Mouse (Mus musculus) liver, postnatal 0 days (tissue): ENCODE measurements around the gene Kcnip1. TPM values are rescaled to one million over a fixed set of nuclear protein-coding genes. Genes with fewer than 3 reads are reported as not detected.

Experiments used
- ATAC-seq: fragments of 200-750 bp; cut with Nextera tagmentation; 2 replicates; pipeline ENCODE4 v1.8.0; 2017; ENCODE audit warnings: mild to moderate bottlenecking, moderate library complexity
- DNase-seq: peaks from one replicate; pipeline ENCODE4 v3.0.0-alpha.2; 2016
- H3K27ac ChIP-seq: fragments of 300-500 bp; sonication (generic); 2 replicates; pipeline ENCODE4 v1.5.1; 2014; ENCODE audit warnings: antibody characterized with exemption, moderate library complexity, mild to moderate bottlenecking, low read depth
- H3K27me3 ChIP-seq: fragments of 300-500 bp; sonication (generic); 2 replicates; pipeline ENCODE4 v1.6.1; 2014; ENCODE audit warnings: low read length, control low read depth, mixed read lengths; ENCODE audit not compliant: insufficient read depth
- H3K36me3 ChIP-seq: fragments of 300-500 bp; sonication (generic); replicated peaks from 2 replicates; pipeline ENCODE4 v1.6.1; 2014; ENCODE audit warnings: mild to moderate bottlenecking, control low read depth, low read length, moderate library complexity, mixed read lengths; ENCODE audit not compliant: insufficient read depth
- H3K4me1 ChIP-seq: fragments of 300-500 bp; sonication (generic); 2 replicates; pipeline ENCODE4 v1.6.1; 2014; ENCODE audit warnings: antibody characterized with exemption, mild to moderate bottlenecking, control low read depth; ENCODE audit not compliant: insufficient read depth
- H3K4me2 ChIP-seq: fragments of 300-500 bp; sonication (generic); 2 replicates; pipeline ENCODE4 v1.6.1; 2014; ENCODE audit warnings: low read depth, mild to moderate bottlenecking, low read length, moderate library complexity, mixed read lengths
- H3K4me3 ChIP-seq: fragments of 300-500 bp; sonication (generic); 2 replicates; pipeline ENCODE4 v1.5.1; 2014; ENCODE audit warnings: low read depth, low read length
- H3K9ac ChIP-seq: fragments of 300-500 bp; sonication (generic); replicated peaks from 2 replicates; pipeline ENCODE4 v1.6.1; 2014; ENCODE audit warnings: mild to moderate bottlenecking, moderate library complexity
- H3K9me3 ChIP-seq: fragments of 300-500 bp; sonication (generic); 2 replicates; pipeline ENCODE4 v1.6.1; 2016; ENCODE audit warnings: mild to moderate bottlenecking, control low read depth, low read length, mixed read lengths
- CTCF ChIP-seq: sonication (generic); IDR thresholded peaks from 2 replicates; pipeline ENCODE4 v1.5.1; 2016; ENCODE audit warnings: antibody characterized with exemption, low read depth
- EP300 ChIP-seq: IDR thresholded peaks from 2 replicates; pipeline ENCODE4 v1.6.1; 2016; ENCODE audit warnings: antibody characterized with exemption, low read depth, mild to moderate bottlenecking
- WGBS: fragments of 180-500 bp; shearing (Covaris S2); extraction: QIAGEN DNeasy Blood & Tissue Kit; methylation state at CpG from one replicate; pipeline ENCODE4 v1.1.7; 2014; ENCODE audit not compliant: insufficient replicate concordance; 5-methylcytosine and 5-hydroxymethylcytosine counted together
- polyA plus RNA-seq: library from polyadenylated mRNA; unstranded; fragments of >200 nt; fragmentation: Nextera tagmentation; extraction: Ambion mirVana; gene quantifications from 2 replicates; pipeline ENCODE4 v1.2.1, GENCODE M21; 2015

The Kcnip1 gene
- polyA plus RNA-seq, 1 experiment from 2014 or later: not detected

GRCm38 (mm10) chr11:33951155-33951554 is 41.8 kb downstream of the Kcnip1 start:
- Histone ChIP-seq H3K4me3 (no peak overlapping the region), H3K27me3 (no peaks in the 10 kb centered on the region), H3K9ac (no peak overlapping the region), H3K4me1 (no peaks in the 10 kb centered on the region), H3K4me2 (no peak overlapping the region), H3K9me3 (no peaks in the 10 kb centered on the region), H3K27ac (no peak overlapping the region), H3K36me3 (no peaks in the 10 kb centered on the region)
- ATAC-seq: no peak
- 73% methylated on average over 5 of the region's 5 CpGs for WGBS
- TF ChIP-seq CTCF (no peak), EP300 (no peak)
- DNase-seq: no peak

GRCm38 (mm10) chr11:33946501-33946900 is 46.5 kb downstream of the Kcnip1 start:
- 44% methylated on average over 4 of the region's 4 CpGs for WGBS
- H3K27ac ChIP-seq: no peak overlapping the region
- TF ChIP-seq CTCF (no peak), EP300 (no peak)
- DNase-seq (no peak), ATAC-seq (no peak)
- H3K4me3 ChIP-seq: no peak overlapping the region
- H3K4me1 ChIP-seq: no peaks in the 10 kb centered on the region
- H3K9ac ChIP-seq: no peak overlapping the region
- no peak overlapping the region for H3K4me2 ChIP-seq
- H3K27me3 ChIP-seq: no peaks in the 10 kb centered on the region
- H3K36me3 ChIP-seq: no peaks in the 10 kb centered on the region
- no peaks in the 10 kb centered on the region for H3K9me3 ChIP-seq

GRCm38 (mm10) chr11:33944786-33945328 is 48.1 kb downstream of the Kcnip1 start:
- Histone ChIP-seq H3K27ac (no peak overlapping the region), H3K27me3 (no peaks in the 10 kb centered on the region), H3K4me3 (no peak overlapping the region), H3K9me3 (no peaks in the 10 kb centered on the region), H3K4me1 (no peaks in the 10 kb centered on the region), H3K9ac (no peak overlapping the region), H3K4me2 (no peak overlapping the region), H3K36me3 (no peaks in the 10 kb centered on the region)
- WGBS: 74% methylated on average over 9 of the region's 9 CpGs
- DNase-seq (no peak), ATAC-seq (no peak)
- TF ChIP-seq EP300 (no peak), CTCF (no peak)

- ATAC-seq (no peak), DNase-seq (peak; percentile 38)
- TF ChIP-seq EP300 (no peak), CTCF (peak; percentile 49)
- Histone ChIP-seq H3K4me1 (no peaks in the 10 kb centered on the region), H3K4me3 (no peak overlapping the region), H3K4me2 (no peak overlapping the region), H3K9ac (no peak overlapping the region), H3K36me3 (no peaks in the 10 kb centered on the region), H3K9me3 (no peaks in the 10 kb centered on the region), H3K27me3 (no peaks in the 10 kb centered on the region), H3K27ac (no peak overlapping the region)
- WGBS: 67% methylated on average over 4 of the region's 4 CpGs
Measured at GRCm38 (mm10) chr11:33944067-33944785, 48.7 kb downstream of the Kcnip1 start.

- TF ChIP-seq CTCF: no peak
- no peak for TF ChIP-seq EP300
- no peak overlapping the region for H3K4me3 ChIP-seq
- H3K4me2 ChIP-seq: no peak overlapping the region
- H3K27me3 ChIP-seq: no peaks in the 10 kb centered on the region
- DNase-seq (no peak), ATAC-seq (no peak)
- no peaks in the 10 kb centered on the region for H3K4me1 ChIP-seq
- no peaks in the 10 kb centered on the region for H3K9me3 ChIP-seq
- H3K36me3 ChIP-seq: no peaks in the 10 kb centered on the region
- H3K27ac ChIP-seq: no peak overlapping the region
- H3K9ac ChIP-seq: no peak overlapping the region
- 74% methylated on average over 1 of the region's 1 CpGs for WGBS
Measured at GRCm38 (mm10) chr11:33943565-33943964, 49.4 kb downstream of the Kcnip1 start.

- Histone ChIP-seq H3K4me2 (no peak overlapping the region), H3K9ac (no peak overlapping the region), H3K27me3 (no peaks in the 10 kb centered on the region), H3K36me3 (no peaks in the 10 kb centered on the region), H3K27ac (no peak overlapping the region), H3K4me1 (no peaks in the 10 kb centered on the region), H3K4me3 (no peak overlapping the region), H3K9me3 (no peaks in the 10 kb centered on the region)
- no peak for DNase-seq
- TF ChIP-seq CTCF (no peak), EP300 (no peak)
- no peak for ATAC-seq
- 34% methylated on average over 4 of the region's 4 CpGs for WGBS
Measured at GRCm38 (mm10) chr11:33939456-33940113, 53.4 kb downstream of the Kcnip1 start.
